Mouse (Mus musculus): ENCODE measurements around the gene Pcnx. TPM values are rescaled to one million over a fixed set of nuclear protein-coding genes. Genes with fewer than 3 reads are reported as not detected.

The Pcnx gene
- polyA plus RNA-seq (2017; shearing (Covaris generic)) = 4.1 TPM

DNA sequence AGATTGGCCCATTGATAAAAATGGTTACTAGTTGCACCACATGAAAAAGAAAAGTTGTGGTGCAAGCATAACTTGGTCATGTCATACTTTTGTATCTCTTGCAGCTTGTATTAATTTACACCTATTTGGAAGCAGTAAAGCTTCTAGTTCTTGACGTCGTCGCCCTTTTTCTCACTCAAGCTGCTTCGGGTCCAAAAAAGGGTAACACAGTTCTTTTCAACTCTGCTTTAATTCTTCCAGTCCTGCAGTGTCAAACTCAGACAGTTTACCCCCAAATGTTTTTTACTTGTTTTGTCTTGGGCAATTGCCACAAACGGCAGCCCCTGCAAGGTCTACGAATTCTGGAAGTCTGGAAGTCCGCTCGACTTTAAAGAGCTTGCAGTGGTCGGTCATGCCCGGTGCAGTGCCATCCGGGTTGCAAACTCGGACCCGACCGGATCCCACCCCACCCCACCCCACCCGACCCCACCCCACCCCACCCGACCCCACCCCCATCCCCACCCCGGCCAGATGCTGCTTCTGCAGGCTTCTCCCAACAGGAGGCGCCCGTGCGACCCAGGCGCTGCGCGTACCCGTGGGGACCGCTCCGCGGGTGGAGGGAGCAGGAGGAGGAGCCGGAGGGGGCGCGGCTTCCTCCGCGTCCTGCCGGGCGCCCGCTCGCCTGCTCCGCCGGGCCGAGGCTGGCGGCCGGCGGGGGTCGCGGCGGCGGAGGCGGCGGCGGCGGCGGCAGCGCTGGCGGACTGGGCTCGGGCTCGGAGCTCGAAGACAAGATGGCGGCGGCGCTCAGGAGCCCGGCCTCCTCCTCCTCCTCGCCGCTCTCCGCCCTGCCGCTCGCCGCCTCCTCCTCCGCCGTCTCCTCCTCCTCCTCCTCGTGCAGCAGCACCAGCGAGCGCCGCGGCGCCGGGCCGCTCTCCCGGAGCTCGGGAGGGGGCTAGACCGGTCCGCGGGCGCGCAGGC lies at the start of gene Pcnx:
TSS of gene Pcnx (plus strand) at position 673 of the 957 bp plus-strand sequence.

Other genes starting within 250 kb of the Pcnx start
- not detected for gene Ttc9, start 228.8 kb upstream of the Pcnx start, polyA plus RNA-seq (2017; shearing (Covaris generic))
- gene Map3k9, start 78.8 kb upstream of the Pcnx start, polyA plus RNA-seq (2017; shearing (Covaris generic)) = 0.14 TPM

Measured in CD4-positive, CD25-positive, alpha-beta regulatory T cell, adult 9 weeks (primary cell).